Mouse (Mus musculus): Measurements from ENCODE around the gene Eif2d.
A peak's percentile ranks its signal among the peaks of the same experiment; 100 is the strongest.

Gene Eif2d

DNA sequence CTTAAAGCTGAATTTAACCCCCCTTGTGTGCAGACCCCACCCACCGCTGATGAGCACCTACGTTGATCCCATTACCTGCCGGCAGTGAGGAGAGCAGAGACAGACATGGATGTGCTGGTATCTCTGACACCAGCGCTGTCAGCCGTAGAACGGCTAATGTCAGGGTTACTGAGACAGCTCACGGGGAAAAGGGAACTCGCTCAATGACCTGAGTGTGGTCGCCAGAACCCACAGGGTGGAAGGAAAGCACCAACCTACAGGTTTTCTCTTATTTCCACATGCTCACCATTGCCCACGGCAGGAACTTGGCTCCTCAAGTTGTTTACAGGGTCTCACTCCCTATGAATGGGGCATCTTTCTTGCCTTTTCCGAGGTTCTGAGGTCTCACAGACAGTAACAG is 66.0 kb downstream of the Eif2d start:
- DNase-seq = no peak

- no peak for DNase-seq
These were observed 69.0 kb downstream of the Eif2d start for GRCm38 (mm10) chr1:131221822-131222590.

DNA sequence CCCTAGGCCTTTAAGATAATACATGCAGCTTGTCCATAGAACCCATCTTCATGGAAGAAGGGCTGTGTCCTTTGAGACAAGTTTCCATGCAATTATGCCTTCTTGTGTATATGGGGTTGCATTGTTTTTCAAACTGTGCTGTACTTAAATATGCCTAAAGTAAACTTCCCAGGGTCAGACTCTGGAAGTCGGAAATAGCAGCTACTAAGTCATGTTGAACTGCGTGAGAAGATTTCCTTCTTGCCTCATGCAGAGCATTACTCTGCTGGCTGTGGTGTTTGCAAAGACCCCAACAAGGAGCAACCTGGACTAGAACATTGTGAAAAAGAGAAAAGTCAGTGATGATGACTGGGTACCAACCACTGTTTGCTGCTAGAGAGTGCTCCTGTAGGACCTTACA is 70.4 kb downstream of the Eif2d start:
- no peak for DNase-seq

- DNase-seq = peak; percentile 35
These were observed 72.0 kb downstream of the Eif2d start for GRCm38 (mm10) chr1:131224848-131225471.

GRCm38 (mm10) chr1:131228225-131228624 is 75.2 kb downstream of the Eif2d start:
- DNase-seq = no peak

- no peak for DNase-seq
These were observed 75.7 kb downstream of the Eif2d start for GRCm38 (mm10) chr1:131228659-131229058.

GRCm38 (mm10) chr1:131233527-131233926 is 80.5 kb downstream of the Eif2d start:
- DNase-seq = no peak

- DNase-seq = no peak
These were observed 83.1 kb downstream of the Eif2d start for GRCm38 (mm10) chr1:131236077-131236476.

Data from kidney, adult 11 months (tissue).